Mouse (Mus musculus) Muller cell, postnatal 12 days (primary cell): Measurements from ENCODE around the gene B4galnt1.
"Not testable (repeated sequence)": the region's sequence is repeated elsewhere in the genome, so short reads cannot be mapped to it uniquely, and the experiment has no call there.

Experiments
- DNase-seq: peaks from one replicate; pipeline ENCODE4 v3.0.0-alpha.2; 2015; ENCODE audit errors: inconsistent ontology term

B4galnt1 gene

GRCm38 (mm10) chr10:127164631-127165353 lies at the start of gene B4galnt1:
Gene B4galnt1 (plus strand): TSS chr10:127165225.
- peak; percentile 91 for DNase-seq

- no peak for DNase-seq
These were observed 46.6 kb upstream of the B4galnt1 start for GRCm38 (mm10) chr10:127118470-127118869.

DNA sequence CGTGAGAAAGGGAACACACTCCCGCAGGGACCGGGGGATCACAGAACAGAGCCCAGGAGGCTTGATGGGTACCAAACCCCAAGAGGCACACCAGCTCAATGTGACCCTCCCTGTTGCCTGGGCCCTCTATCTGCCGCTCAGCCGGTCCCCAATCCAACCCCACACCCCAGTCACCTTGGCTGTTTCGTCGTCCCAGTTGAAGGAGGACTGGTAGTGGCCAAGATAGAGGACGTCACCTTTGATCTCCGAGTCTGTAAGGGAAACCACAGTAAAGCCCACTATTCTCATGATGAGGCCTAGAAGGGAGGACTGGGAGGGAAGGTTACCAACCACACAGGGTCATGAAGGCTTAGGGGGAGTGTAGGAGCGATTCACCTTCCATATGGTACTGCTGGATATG lies 45.8 kb upstream of the B4galnt1 start:
- no peak for DNase-seq

DNA sequence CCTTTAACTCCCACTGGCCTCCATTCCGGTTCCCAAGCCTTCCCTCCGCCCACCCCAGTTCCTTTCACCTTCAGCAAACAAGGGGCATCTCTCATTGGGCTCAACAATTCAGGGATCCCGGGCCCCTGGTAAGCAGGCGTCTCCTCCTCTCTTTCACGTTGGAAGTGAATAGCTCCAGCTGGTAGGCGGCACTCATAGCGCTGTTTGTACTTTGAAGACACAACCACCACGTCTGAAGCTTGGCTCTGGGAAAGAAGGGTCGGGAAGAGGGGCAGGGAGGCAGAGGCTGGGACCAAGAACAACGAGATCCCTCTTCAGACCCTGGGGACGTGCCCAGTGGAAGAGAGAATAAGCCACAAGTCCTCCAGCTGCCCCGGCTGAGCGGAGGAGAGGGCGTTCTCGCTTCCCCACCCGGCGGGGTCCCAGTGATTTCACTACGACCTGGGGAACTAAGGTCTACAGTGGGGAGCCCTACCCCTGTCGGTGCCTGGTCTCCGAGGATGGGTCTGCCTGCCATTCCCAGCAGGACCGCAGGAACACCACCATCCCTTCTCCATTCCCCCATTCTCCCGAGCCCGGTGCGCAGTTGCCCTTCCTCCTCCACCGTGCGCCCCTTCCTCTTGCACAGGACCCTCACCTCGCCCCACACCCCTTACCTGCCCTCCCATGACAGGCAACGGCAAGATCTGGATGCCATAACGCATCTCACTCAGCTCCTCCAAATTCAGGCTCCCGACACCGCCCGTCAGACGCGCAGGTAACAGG lies 44.5 kb upstream of the B4galnt1 start:
- peak; percentile 7 for DNase-seq

DNA sequence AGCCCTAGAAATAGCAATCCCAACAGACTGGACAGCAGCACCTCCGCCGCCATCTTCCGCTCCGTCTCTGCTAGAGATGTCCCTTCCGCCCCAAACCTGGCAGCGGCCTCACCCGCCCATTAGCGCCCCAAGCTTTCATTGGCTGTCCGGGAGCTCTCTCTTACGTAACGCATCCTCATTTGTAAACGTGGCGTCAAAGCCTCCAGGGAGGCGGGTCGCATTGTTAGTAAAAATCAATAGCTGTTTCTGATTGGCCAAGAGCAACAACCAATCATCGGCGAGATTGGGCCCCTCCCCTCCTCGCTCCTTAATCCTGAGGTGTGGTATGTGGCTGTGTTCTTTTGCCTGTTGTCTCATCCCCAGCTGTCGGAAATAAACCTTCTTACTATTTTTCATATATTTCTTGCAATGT lies 44.0 kb upstream of the B4galnt1 start, which contains the start of gene Os9:
Os9 (minus strand) TSS at position 66 of the 412 bp plus-strand sequence.
- peak; percentile 98 for DNase-seq

GRCm38 (mm10) chr10:127122018-127122417 lies 43.0 kb upstream of the B4galnt1 start:
- no peak for DNase-seq

GRCm38 (mm10) chr10:127122784-127123435 lies 42.1 kb upstream of the B4galnt1 start:
- peak; percentile 62 for DNase-seq

DNA sequence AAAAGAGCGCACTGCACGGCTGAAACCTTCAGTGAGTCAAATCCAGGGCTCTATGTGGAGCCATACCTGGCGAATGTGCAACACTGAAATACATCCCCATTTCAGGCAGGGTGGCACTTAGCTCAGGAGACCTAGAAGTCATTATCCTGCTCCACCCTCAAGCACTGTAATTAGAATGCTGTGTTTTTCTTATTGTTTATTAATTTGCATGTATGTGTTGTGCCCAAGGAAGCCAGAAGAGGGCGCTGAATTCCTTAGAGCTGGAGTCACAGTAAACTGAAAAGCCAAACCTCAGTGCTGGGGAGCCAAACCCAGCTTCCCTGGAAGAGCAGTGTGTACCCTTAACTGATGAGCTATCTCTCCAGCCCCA lies 41.6 kb upstream of the B4galnt1 start:
- DNase-seq = peak; percentile 52

GRCm38 (mm10) chr10:127125210-127126001 lies 39.6 kb upstream of the B4galnt1 start:
- DNase-seq = peak; percentile 10

- no peak for DNase-seq
These were observed 38.4 kb upstream of the B4galnt1 start for GRCm38 (mm10) chr10:127126579-127126978.

DNA sequence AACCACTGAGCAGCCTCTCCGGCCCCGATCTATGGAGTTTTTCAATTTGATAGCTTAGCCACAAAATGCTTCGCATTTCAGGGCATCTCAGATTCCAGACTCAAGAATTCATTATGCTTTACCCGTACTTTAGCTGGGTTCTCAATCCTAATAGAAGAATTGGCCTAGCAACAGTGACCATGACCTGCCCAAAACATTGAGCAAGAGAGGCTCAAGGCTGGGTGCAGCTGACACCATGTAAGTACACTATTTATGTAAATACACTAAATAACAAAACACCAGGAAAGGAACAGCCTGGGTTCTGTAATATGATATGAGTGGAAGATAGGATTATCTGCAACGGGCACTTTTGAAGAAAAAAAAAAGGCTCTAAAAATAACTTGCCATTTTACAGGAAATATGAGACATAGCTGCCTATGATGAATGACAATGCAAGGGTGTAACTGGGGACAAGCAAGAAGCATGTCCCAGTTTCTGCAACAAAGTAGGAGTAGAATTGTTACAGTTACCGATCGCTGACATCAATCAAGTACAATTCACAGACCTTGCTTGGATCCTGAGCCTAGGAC lies 37.2 kb upstream of the B4galnt1 start:
- no peak for DNase-seq

DNA sequence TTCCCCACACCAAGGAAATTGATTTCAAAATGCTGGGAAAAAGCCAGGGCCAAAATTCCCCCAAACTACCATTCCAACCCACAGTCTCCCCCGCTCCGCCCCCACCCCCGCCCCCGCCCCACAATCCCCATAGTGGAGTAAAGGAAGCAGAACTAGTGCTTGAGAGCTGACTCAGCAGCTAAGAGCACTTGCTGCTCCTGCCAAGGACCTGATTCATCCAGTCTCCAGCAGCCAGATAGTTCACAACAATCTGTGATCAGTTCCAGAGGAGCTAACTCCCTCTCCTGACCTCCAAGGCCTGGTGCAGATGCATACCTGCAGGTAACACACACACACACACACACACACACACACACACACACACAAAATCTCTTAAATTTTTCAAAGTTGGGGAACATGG lies 35.6 kb upstream of the B4galnt1 start:
- DNase-seq = no peak

DNA sequence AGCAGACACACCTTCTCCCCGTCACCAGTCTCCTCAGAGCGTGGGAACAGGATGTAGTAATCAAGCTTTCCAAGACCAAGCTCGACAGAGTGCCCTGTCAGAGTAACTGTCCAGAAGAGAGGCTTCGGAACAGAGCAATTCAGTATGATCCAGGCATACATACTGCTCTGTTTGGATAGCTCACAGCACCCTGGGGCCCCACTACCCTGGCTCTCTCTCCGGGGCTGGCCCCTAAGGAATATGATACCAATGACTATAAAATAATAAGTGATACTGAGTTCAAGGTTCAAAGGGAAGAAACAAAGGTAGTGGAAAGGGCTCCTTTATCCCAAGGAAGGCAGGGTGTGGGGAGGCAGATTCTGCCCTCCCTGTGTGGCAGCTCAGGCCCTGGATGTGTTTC lies 32.6 kb upstream of the B4galnt1 start:
- no peak for DNase-seq

GRCm38 (mm10) chr10:127134394-127135035 lies 30.5 kb upstream of the B4galnt1 start:
- DNase-seq = not testable (repeated sequence)

GRCm38 (mm10) chr10:127135118-127135836 lies 29.7 kb upstream of the B4galnt1 start:
- DNase-seq = no peak

DNA sequence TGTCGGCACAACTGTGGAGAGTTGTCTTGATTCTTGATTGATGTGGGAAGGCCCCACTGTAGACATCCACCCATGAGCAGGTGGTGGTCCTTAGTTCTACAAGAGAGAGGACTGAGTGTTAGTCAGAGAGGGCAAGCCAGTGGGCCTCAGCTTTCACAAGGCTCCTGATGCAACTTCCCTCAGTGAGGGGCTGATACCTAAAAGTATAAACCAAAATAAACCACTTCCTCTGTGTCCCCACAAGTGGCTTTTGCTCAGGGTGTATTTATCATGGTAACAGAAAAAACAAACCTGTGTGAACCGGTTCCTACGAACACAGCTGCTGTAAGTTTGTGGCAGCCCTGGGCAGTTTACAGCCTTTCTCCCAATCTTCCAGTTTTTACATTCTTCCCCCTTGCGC lies 28.5 kb upstream of the B4galnt1 start:
- no peak for DNase-seq

DNA sequence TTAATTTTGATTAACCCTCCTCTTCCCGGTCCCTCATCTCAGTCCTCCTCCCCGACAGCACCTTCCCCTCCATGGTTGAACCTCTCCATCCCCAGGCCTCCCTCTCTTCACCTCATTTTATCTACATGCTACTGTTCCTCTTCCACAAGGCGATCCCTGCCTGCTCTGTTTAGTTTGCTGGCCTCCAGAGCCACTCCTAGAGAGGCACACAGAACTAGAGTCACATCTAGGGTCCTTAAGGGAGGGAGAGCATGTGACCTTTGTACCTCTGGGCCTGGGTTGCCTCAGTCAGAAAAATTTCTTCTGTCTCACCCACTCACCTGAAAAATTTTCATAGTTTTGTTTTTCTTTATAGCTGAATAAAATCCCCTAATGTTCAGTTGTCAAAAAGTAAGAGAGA lies 27.1 kb upstream of the B4galnt1 start:
- no peak for DNase-seq

DNA sequence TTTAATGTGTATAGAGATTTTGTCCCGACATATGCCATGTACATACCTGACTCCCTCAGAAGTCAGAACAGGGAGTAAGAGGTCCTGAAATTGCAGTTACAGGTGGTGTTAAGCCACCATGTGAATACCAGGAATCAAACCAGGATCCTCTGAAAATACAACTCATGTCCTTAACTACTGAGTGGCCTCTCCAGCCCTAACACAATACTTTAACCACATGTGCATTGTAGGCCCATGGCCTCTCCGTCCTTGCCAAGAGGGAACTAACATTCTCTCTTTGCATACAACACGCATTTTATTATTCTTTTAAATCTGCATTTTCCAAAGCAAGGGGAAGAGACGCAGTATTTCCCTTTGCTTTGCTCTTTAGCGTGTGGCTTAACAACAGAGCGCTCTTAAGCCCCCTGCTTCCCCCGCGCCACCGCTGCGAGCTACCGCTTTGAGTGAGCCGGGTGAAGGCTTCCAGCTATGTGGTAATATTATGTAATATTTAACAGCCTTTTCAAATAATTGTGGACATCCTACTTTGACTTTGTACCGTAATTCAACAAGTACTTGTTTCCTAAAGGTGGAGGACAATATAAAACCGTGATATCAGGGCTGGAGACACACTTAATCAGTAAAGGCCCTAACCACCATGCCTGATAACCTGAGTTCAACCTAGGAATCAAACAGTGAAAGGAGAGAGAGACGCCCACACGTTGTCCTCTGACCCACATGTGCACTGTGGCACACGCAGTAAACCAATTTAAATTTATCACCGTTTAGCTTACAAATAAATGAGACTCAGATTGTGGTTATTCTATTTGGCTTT lies 26.5 kb upstream of the B4galnt1 start:
- DNase-seq = no peak

GRCm38 (mm10) chr10:127140971-127141370 lies 24.1 kb upstream of the B4galnt1 start:
- DNase-seq = no peak
